Mouse (Mus musculus) lung, postnatal 0 days (tissue): ENCODE results near the gene Vmn2r108. TPM values are rescaled to one million over a fixed set of nuclear protein-coding genes. Genes with fewer than 3 reads are reported as not detected.
"Not testable (repeated sequence)": the region's sequence is repeated elsewhere in the genome, so short reads cannot be mapped to it uniquely, and the experiment has no call there.

ENCODE experiments used
- ATAC-seq: fragments of 200-750 bp; cut with Nextera tagmentation; 2 replicates; pipeline ENCODE4 v1.8.0; 2017; ENCODE audit warnings: moderate library complexity
- DNase-seq: peaks from one replicate; pipeline ENCODE4 v3.0.0-alpha.2; 2016; ENCODE audit warnings: low spot score
- H3K27ac ChIP-seq: fragments of 300-500 bp; sonication (generic); 2 replicates; pipeline ENCODE4 v1.5.1; 2014; ENCODE audit warnings: antibody characterized with exemption, mild to moderate bottlenecking, low read length, mixed read lengths
- H3K27me3 ChIP-seq: fragments of 300-500 bp; sonication (generic); replicated peaks from 2 replicates; pipeline ENCODE4 v1.6.1; 2014; ENCODE audit warnings: low read length, mixed read lengths; ENCODE audit not compliant: insufficient read depth
- H3K36me3 ChIP-seq: fragments of 300-500 bp; sonication (generic); 2 replicates; pipeline ENCODE4 v1.6.1; 2014; ENCODE audit warnings: low read length, mixed read lengths; ENCODE audit not compliant: insufficient read depth
- H3K4me1 ChIP-seq: fragments of 300-500 bp; sonication (generic); 2 replicates; pipeline ENCODE4 v1.6.1; 2014; ENCODE audit warnings: antibody characterized with exemption, low read depth, low read length, mixed read lengths; ENCODE audit not compliant: insufficient read depth
- H3K4me2 ChIP-seq: fragments of 300-500 bp; sonication (generic); replicated peaks from 2 replicates; pipeline ENCODE4 v1.6.1; 2014; ENCODE audit warnings: low read depth, mild to moderate bottlenecking, low read length, moderate library complexity, mixed read lengths
- H3K4me3 ChIP-seq: fragments of 300-500 bp; sonication (generic); 2 replicates; pipeline ENCODE4 v1.5.1; 2014; ENCODE audit warnings: low read depth, low read length
- H3K9ac ChIP-seq: fragments of 300-500 bp; sonication (generic); replicated peaks from 2 replicates; pipeline ENCODE4 v1.6.1; 2014; ENCODE audit warnings: low read depth, mild to moderate bottlenecking
- H3K9me3 ChIP-seq: fragments of 300-500 bp; sonication (generic); 2 replicates; pipeline ENCODE4 v1.6.1; 2016; ENCODE audit warnings: low read length, mixed read lengths
- CTCF ChIP-seq: IDR thresholded peaks from 2 replicates; pipeline ENCODE4 v1.5.1; 2016; ENCODE audit warnings: antibody characterized with exemption, mild to moderate bottlenecking
- EP300 ChIP-seq: IDR thresholded peaks from 2 replicates; pipeline ENCODE4 v1.6.1; 2016; ENCODE audit warnings: antibody characterized with exemption, mild to moderate bottlenecking, control low read depth
- WGBS: fragments of 180-500 bp; shearing (Covaris S2); extraction: QIAGEN DNeasy Blood & Tissue Kit; methylation state at CpG from one replicate; pipeline ENCODE4 v1.1.7; 2014; 5-methylcytosine and 5-hydroxymethylcytosine counted together
- polyA plus RNA-seq: library from polyadenylated mRNA; unstranded; fragments of >200 nt; fragmentation: Nextera tagmentation; extraction: Ambion mirVana; gene quantifications from 2 replicates; pipeline ENCODE4 v1.2.1, GENCODE M21; 2015

Vmn2r108 gene
- polyA plus RNA-seq = not detected in 2 replicates

- no peaks in the 10 kb centered on the region for H3K9me3 ChIP-seq
- no peak within 1 kb of the TSS for H3K4me2 ChIP-seq
- no peak for ATAC-seq
- no peak within 1 kb of the TSS for H3K27ac ChIP-seq
- no peak within 1 kb of the TSS for H3K9ac ChIP-seq
- no peaks in the 10 kb centered on the region for H3K27me3 ChIP-seq
- H3K4me1 ChIP-seq = no peaks in the 10 kb centered on the region
- H3K36me3 ChIP-seq = no peaks in the 10 kb centered on the region
- DNase-seq = no peak
- no peak within 1 kb of the TSS for H3K4me3 ChIP-seq
- TF ChIP-seq CTCF (no peak), EP300 (no peak)
Observed at GRCm38 (mm10) chr17:20481231-20481630, at the start of gene Vmn2r108. Gene Vmn2r108 (minus strand): TSS chr17:20481331.

- not testable (repeated sequence) for H3K4me3 ChIP-seq, H3K27me3 ChIP-seq, H3K27ac ChIP-seq, H3K9me3 ChIP-seq, DNase-seq, H3K36me3 ChIP-seq, H3K9ac ChIP-seq, H3K4me2 ChIP-seq, H3K4me1 ChIP-seq, ATAC-seq
Observed at GRCm38 (mm10) chr17:20508247-20508646, 27.1 kb upstream of the Vmn2r108 start.

- no peaks in the 10 kb centered on the region for H3K27me3 ChIP-seq
- no peaks in the 10 kb centered on the region for H3K4me1 ChIP-seq
- no peak within 1 kb of the TSS for H3K27ac ChIP-seq
- TF ChIP-seq EP300 (no peak), CTCF (no peak)
- no peak within 1 kb of the TSS for H3K4me2 ChIP-seq
- no peak within 1 kb of the TSS for H3K4me3 ChIP-seq
- no peak within 1 kb of the TSS for H3K9ac ChIP-seq
- ATAC-seq (no peak), DNase-seq (no peak)
- H3K36me3 ChIP-seq = no peaks in the 10 kb centered on the region
- no peaks in the 10 kb centered on the region for H3K9me3 ChIP-seq
Observed at GRCm38 (mm10) chr17:20497858-20498257, 16.7 kb upstream of the Vmn2r108 start, which contains the start of gene Vmn1r225. Gene Vmn1r225 (plus strand): TSS chr17:20498158.

DNA sequence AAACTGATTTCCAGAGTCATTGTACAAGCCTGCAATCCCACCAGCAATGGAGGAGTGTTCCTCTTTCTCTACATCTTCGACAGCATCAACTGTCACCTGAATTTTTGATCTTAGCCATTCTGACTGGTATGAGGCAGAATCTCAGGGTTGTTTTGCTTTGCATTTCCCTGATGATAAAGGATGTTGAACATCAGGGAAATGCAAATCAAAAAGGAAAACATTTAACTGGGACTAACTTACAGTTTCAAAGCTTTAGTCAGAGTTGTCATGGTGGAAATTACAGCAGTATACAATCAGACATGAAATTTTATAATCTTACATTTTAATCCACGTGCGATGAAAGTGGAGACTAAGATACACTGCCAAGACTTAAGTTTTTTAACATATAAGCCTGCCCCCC, 7.8 kb downstream of the Vmn2r108 start:
- ATAC-seq (no peak), DNase-seq (no peak)
- Histone ChIP-seq H3K4me3 (no peak overlapping the region), H3K9ac (no peak overlapping the region), H3K4me2 (no peak overlapping the region), H3K27ac (no peak overlapping the region), H3K9me3 (no peaks in the 10 kb centered on the region), H3K36me3 (no peaks in the 10 kb centered on the region), H3K4me1 (no peaks in the 10 kb centered on the region), H3K27me3 (no peaks in the 10 kb centered on the region)
- 59% methylated on average over 3 of the region's 3 CpGs for WGBS
- TF ChIP-seq CTCF = no peak
- TF ChIP-seq EP300 = no peak

DNA sequence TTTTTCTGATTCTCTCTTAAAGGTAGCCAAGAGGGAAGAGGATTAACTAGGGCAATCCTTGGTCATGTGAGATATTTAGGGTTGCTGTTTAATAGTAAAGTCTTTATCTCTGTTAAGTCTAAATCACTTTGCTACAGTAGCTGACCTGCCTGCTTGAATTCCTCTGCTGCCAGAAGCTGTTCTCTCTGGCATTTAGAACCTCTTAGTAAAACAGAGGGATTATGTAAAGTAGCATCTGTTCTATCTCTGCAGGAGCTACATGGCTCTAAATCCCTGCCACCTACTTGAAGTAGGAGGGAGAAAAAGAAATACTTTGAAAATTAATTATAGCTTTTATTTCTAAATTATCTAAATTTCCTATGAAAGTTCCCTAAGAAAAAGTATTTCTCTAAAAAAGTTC, 41.9 kb downstream of the Vmn2r108 start:
- H3K4me2 ChIP-seq = no peak overlapping the region
- no peak for TF ChIP-seq EP300
- TF ChIP-seq CTCF = no peak
- no peak overlapping the region for H3K9ac ChIP-seq
- DNase-seq (no peak), ATAC-seq (no peak)
- no peaks in the 10 kb centered on the region for H3K4me1 ChIP-seq
- no peaks in the 10 kb centered on the region for H3K9me3 ChIP-seq
- no peak overlapping the region for H3K27ac ChIP-seq
- H3K27me3 ChIP-seq = no peaks in the 10 kb centered on the region
- no peaks in the 10 kb centered on the region for H3K36me3 ChIP-seq
- H3K4me3 ChIP-seq = no peak overlapping the region

DNA sequence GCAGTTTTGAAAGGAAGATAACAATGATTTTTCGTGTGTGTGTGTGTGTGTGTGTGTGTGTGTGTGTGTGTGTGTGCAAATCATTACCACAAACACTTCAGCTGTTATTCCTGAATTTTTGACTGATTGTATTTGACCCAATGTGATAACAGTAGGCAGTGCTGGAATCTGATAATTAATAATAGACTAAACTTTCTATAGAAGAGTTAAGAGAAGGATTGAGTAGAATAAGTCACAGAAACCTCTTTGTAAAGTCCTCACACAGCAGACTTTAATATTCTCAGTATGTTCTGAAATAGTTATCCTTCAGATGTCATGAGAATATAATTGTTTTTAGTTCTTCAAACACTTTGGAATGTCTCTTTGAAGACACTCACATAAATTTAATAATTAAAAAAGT, 67.3 kb downstream of the Vmn2r108 start, which contains the start of gene Vmn1r224:
Vmn1r224 (plus strand) TSS at position 301 of the 400 bp plus-strand sequence.
- 8% methylated on average over 1 of the region's 1 CpGs for WGBS
- Histone ChIP-seq H3K27ac (no peak within 1 kb of the TSS), H3K4me2 (no peak within 1 kb of the TSS), H3K4me1 (no peaks in the 10 kb centered on the region), H3K4me3 (no peak within 1 kb of the TSS), H3K27me3 (no peaks in the 10 kb centered on the region), H3K9me3 (no peaks in the 10 kb centered on the region), H3K36me3 (no peaks in the 10 kb centered on the region), H3K9ac (no peak within 1 kb of the TSS)
- ATAC-seq (no peak), DNase-seq (no peak)
- TF ChIP-seq CTCF (no peak), EP300 (no peak)

Other genes starting within 250 kb of the Vmn2r108 start
- gene Vmn2r105, start 246.3 kb downstream of the Vmn2r108 start, polyA plus RNA-seq = not detected in 2 replicates
- gene Vmn2r106, start 195.8 kb downstream of the Vmn2r108 start, polyA plus RNA-seq = not detected in 2 replicates
- gene Vmn2r107, start 136.1 kb downstream of the Vmn2r108 start, polyA plus RNA-seq = not detected in 2 replicates
- not detected in 2 replicates for gene Vmn1r224, start 67.2 kb downstream of the Vmn2r108 start, polyA plus RNA-seq
- not detected in 2 replicates for gene Vmn1r225, start 16.8 kb upstream of the Vmn2r108 start, polyA plus RNA-seq
- not detected in 2 replicates for gene Vmn2r109, start 83.4 kb upstream of the Vmn2r108 start, polyA plus RNA-seq
- gene Vmn2r110, start 115.1 kb upstream of the Vmn2r108 start, polyA plus RNA-seq = not detected in 2 replicates
- not detected in 2 replicates for gene Fpr-rs3, start 143.5 kb upstream of the Vmn2r108 start, polyA plus RNA-seq
- not detected in 2 replicates for gene Vmn1r226, start 201.5 kb upstream of the Vmn2r108 start, polyA plus RNA-seq
- not detected in 2 replicates for gene Vmn1r227, start 248.5 kb upstream of the Vmn2r108 start, polyA plus RNA-seq